Mouse (Mus musculus): ENCODE measurements around the gene P2rx4. TPM values are rescaled to one million over a fixed set of nuclear protein-coding genes. Genes with fewer than 3 reads are reported as not detected.

P2rx4 gene
- polyA plus RNA-seq, 1 experiment from 2014 or later = 17.5 TPM

DNA sequence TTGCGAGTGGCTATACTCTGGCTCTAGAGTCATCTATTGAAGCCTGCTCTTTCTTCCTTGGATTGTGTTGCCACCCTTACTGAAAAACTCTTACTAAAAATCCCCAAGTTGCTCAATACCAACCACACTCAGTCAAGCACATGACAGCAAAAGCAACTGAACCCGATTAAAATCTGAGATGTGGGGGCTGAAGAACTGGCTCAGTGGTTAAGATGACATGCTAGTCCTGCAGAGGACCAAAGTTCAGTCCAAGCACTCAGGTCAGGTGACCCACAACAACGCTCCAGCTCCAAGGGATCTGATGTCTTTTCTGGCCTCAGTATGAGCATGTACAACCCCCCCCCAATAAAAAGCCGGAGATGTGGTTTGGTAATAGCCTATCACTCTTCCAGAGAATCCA lies 2.8 kb upstream of the P2rx4 start:
- Histone ChIP-seq H3K4me1 (replicated peaks) (peaks cover 20% of the 10 kb centered on the region), H3K27ac (ENCODE audit: poor library complexity, severe bottlenecking) (no peak overlapping the region), H3K36me3 (no peaks in the 10 kb centered on the region), H3K9me3 (replicated peaks) (no peaks in the 10 kb centered on the region), H3K4me2 (no peak overlapping the region), H3K9ac (no peak overlapping the region), H3K4me3 (no peak overlapping the region), H3K27me3 (replicated peaks) (no peaks in the 10 kb centered on the region)
- 81% methylated on average over 4 of the region's 4 CpGs for WGBS
- no peak for ATAC-seq (ENCODE audit: insufficient number of reproducible peaks, low FRiP score)

DNA sequence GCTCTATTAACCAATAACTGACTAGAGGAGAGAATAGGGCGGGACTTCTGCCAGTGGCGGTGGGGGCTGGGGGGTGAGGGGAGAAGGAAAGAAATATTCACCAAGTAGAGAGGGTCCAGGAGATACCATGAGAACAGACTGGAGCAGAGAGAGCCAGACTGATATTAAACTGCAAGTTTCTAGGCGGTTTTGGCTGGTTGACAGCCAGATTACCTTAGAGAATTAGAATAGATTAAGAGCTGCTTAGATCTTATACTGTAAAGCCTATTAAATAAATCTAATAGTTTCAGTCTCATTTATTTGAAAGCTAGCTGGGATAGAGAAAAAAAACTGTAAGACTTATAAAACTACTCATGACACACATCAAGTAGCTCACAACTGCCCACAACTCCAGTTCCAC lies 2.2 kb upstream of the P2rx4 start:
- 85% methylated on average over 3 of the region's 3 CpGs for WGBS

DNA sequence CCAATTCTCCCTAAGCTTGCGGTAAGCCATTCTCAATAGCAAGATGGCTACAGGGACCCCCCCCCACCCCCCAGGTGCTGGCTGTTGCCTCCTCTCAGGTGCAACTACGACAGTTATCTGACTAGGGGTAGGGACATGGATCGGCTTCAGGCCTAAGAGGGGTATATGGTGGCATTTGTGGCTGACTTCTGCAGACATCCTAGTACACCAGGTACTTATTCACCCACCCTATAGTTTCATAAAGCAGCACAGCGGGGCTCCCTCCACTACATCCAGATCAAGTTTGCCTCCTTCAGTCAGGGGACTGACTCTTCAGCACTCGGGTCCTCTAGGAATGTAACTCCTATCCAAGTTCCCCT lies 448 bp upstream of the P2rx4 start:
- Histone ChIP-seq H3K4me2 (peak overlapping the region; percentile 80), H3K36me3 (no peaks in the 10 kb centered on the region), H3K4me3 (peak overlapping the region; percentile 65), H3K9me3 (replicated peaks) (no peaks in the 10 kb centered on the region), H3K9ac (peak overlapping the region; percentile 78), H3K27ac (ENCODE audit: poor library complexity, severe bottlenecking) (peak overlapping the region; percentile 84), H3K27me3 (replicated peaks) (no peaks in the 10 kb centered on the region), H3K4me1 (replicated peaks) (peaks cover 20% of the 10 kb centered on the region)
- no peak for ATAC-seq (ENCODE audit: insufficient number of reproducible peaks, low FRiP score)
- 36% methylated on average over 5 of the region's 5 CpGs for WGBS

More for the DNA sequence above, 2.2 kb upstream of the P2rx4 start:
- Histone ChIP-seq H3K9ac (no peak overlapping the region), H3K27me3 (replicated peaks) (no peaks in the 10 kb centered on the region), H3K4me3 (no peak overlapping the region), H3K36me3 (no peaks in the 10 kb centered on the region), H3K27ac (ENCODE audit: poor library complexity, severe bottlenecking) (no peak overlapping the region), H3K4me1 (replicated peaks) (peaks cover 20% of the 10 kb centered on the region), H3K4me2 (no peak overlapping the region), H3K9me3 (replicated peaks) (no peaks in the 10 kb centered on the region)
- ATAC-seq (ENCODE audit: insufficient number of reproducible peaks, low FRiP score) = no peak

DNA sequence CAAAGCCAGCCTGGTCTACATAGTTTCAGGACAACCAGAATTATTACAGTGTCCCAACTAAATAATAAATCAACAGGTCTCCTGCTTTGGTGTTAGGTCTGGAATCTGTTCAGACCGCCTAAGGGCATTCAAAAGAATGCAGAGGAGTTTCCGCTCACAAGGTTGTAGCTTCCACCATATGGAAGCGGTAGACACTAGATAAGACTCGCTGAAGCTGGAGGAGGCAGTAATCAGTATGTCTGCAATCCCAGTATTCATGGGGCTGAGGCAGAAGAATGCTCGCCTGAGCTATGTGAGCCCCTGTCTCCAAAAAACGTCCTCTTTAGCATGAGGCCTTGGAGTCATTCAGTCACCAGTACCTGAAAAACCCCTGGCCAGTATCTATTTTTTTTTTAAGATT lies 1.5 kb downstream of the P2rx4 start:
- H3K27ac ChIP-seq (ENCODE audit: poor library complexity, severe bottlenecking) = peak overlapping the region; percentile 21; the same call in 1 of the 2 replicates
- no peak overlapping the region for H3K4me3 ChIP-seq
- no peaks in the 10 kb centered on the region for H3K36me3 ChIP-seq
- peak overlapping the region; percentile 80 for H3K4me2 ChIP-seq
- peaks cover 20% of the 10 kb centered on the region for H3K4me1 ChIP-seq (replicated peaks)
- H3K9ac ChIP-seq = no peak overlapping the region
- no peak for ATAC-seq (ENCODE audit: insufficient number of reproducible peaks, low FRiP score)
- no peaks in the 10 kb centered on the region for H3K27me3 ChIP-seq (replicated peaks)
- no peaks in the 10 kb centered on the region for H3K9me3 ChIP-seq (replicated peaks)
- 35% methylated on average over 6 of the region's 6 CpGs for WGBS

DNA sequence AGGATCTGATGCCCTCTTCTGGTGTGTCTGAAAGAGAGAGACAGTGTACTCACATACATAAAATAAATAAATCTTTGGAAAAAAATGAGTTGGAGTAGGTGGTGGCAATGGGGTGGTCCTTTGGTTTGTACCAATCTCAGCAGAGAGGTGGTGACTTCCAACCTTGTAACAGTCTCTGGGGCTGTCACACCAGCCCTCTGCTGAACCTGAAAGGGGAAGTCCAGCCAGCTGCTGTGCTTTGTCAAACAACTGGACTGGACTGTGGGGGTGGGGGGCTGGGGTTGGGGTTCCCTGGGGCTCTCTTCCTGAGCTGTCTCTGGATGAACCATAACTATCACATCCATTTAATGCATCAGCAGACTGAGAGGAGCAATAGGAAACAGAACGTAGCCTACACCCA lies 8.4 kb downstream of the P2rx4 start:
- ATAC-seq (ENCODE audit: insufficient number of reproducible peaks, low FRiP score) = no peak
- H3K9me3 ChIP-seq (replicated peaks) = no peaks in the 10 kb centered on the region; the same call in 1 of the 2 replicates
- WGBS = 79% methylated on average over 1 of the region's 1 CpGs

DNA sequence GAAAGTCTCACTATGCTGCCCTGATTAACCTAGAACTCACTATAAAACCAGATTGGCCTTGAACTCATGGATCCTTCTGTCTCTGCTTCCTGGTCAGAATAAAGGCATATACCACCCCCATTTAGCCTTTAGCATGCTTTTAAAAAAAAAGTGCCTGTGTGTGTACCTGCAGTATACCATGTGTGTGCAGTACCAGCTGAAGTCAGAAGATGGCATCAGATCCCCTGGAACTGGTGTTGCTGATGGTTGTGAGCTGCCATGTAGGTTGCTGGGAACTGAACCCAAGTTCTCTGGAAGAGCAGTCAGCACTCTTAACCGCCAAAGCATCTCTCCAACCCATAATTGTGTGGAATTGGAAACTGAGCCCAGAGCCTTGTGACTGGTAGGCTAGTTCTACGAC lies 9.4 kb downstream of the P2rx4 start:
- Histone ChIP-seq H3K27ac (ENCODE audit: poor library complexity, severe bottlenecking) (no peak overlapping the region), H3K4me2 (no peak overlapping the region), H3K9ac (no peak overlapping the region), H3K4me1 (replicated peaks) (no peaks in the 10 kb centered on the region), H3K9me3 (replicated peaks) (no peaks in the 10 kb centered on the region; the same call in 1 of the 2 replicates), H3K36me3 (peaks cover 35% of the 10 kb centered on the region), H3K4me3 (no peak overlapping the region), H3K27me3 (replicated peaks) (no peaks in the 10 kb centered on the region)
- no peak for ATAC-seq (ENCODE audit: insufficient number of reproducible peaks, low FRiP score)
- 93% methylated on average over 2 of the region's 2 CpGs for WGBS

More for the DNA sequence above, 8.4 kb downstream of the P2rx4 start:
- Histone ChIP-seq H3K4me2 (no peak overlapping the region), H3K27me3 (replicated peaks) (no peaks in the 10 kb centered on the region), H3K36me3 (peaks cover 33% of the 10 kb centered on the region), H3K27ac (ENCODE audit: poor library complexity, severe bottlenecking) (no peak overlapping the region), H3K9ac (no peak overlapping the region), H3K4me3 (no peak overlapping the region), H3K4me1 (replicated peaks) (no peaks in the 10 kb centered on the region)

DNA sequence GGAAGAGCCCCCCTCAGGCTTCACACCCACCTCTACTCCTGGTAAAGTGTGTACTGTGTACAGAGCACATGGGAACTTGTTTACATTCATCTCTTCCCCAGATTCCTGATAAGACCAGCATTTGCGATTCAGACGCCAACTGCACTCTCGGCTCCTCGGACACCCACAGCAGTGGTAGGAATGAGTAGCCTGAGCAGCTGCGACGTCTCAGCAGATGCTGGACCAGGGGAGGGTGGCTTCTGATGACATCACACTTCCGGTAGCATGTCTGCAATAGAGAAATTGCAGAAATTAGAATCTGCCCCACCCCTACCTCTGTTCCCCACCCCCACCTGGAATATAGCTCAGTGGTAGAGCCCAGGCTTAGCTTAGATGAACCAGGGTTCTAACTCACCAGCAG lies 11.1 kb downstream of the P2rx4 start:
- 69% methylated on average over 7 of the region's 7 CpGs for WGBS
- H3K4me2 ChIP-seq = no peak overlapping the region

DNA sequence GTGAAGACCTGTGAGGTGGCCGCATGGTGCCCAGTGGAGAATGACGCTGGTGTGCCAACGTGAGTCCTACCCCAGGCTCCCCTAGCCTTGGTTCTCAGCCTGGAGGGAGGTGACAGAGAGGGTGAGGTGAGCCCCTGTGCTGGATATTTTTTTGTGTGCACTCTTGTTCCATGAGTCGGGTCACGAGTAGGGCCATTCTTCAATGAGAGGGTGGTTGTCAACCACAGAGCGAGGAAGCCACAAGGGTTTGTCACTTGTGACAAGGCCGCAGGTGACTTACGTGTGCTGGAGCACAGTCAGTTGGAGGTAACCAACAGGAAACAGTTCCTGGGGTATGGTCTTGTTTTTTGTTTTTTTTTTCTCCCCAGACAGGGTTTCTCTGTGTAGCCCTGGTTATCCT lies 11.8 kb downstream of the P2rx4 start:
- Histone ChIP-seq H3K9ac (no peak overlapping the region), H3K27me3 (replicated peaks) (no peaks in the 10 kb centered on the region), H3K9me3 (replicated peaks) (no peaks in the 10 kb centered on the region; the same call in 1 of the 2 replicates), H3K4me1 (replicated peaks) (no peaks in the 10 kb centered on the region), H3K4me2 (no peak overlapping the region), H3K27ac (ENCODE audit: poor library complexity, severe bottlenecking) (no peak overlapping the region), H3K4me3 (no peak overlapping the region), H3K36me3 (peaks cover 35% of the 10 kb centered on the region)
- no peak for ATAC-seq (ENCODE audit: insufficient number of reproducible peaks, low FRiP score)
- WGBS = 89% methylated on average over 8 of the region's 8 CpGs

More for the DNA sequence above, 11.1 kb downstream of the P2rx4 start:
- Histone ChIP-seq H3K4me1 (replicated peaks) (no peaks in the 10 kb centered on the region), H3K36me3 (peaks cover 35% of the 10 kb centered on the region), H3K9ac (no peak overlapping the region), H3K9me3 (replicated peaks) (no peaks in the 10 kb centered on the region; the same call in 1 of the 2 replicates), H3K27ac (ENCODE audit: poor library complexity, severe bottlenecking) (no peak overlapping the region), H3K4me3 (no peak overlapping the region), H3K27me3 (replicated peaks) (no peaks in the 10 kb centered on the region)
- ATAC-seq (ENCODE audit: insufficient number of reproducible peaks, low FRiP score) = no peak

DNA sequence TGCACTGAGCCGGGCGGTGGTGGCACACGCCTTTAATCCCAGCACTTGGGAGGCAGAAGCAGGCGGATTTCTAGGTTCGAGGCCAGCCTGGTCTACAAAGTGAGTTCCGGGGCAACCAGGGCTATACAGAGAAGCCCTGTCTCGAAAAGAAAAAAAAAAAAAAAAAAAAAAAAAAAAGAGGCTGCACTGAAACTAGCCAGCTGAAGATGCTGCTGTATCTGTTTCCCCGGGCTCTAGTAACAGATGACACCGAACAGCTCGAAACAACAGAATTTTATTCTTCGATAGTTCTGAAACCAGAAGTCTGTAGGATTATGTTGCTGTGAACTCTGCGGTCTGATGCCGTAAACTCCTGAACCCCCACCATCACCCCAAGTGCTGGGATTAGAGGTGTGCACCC lies 18.1 kb downstream of the P2rx4 start:
- no peaks in the 10 kb centered on the region for H3K9me3 ChIP-seq (replicated peaks)
- WGBS = 82% methylated on average over 13 of the region's 13 CpGs
- H3K27me3 ChIP-seq (replicated peaks) = no peaks in the 10 kb centered on the region
- H3K27ac ChIP-seq (ENCODE audit: poor library complexity, severe bottlenecking) = no peak overlapping the region
- H3K36me3 ChIP-seq = peaks cover 6% of the 10 kb centered on the region; the same call in 1 of the 2 replicates
- peaks cover 7% of the 10 kb centered on the region; the same call in 1 of the 2 replicates for H3K4me1 ChIP-seq (replicated peaks)
- H3K4me3 ChIP-seq = no peak overlapping the region
- H3K9ac ChIP-seq = no peak overlapping the region
- no peak overlapping the region for H3K4me2 ChIP-seq
- no peak for ATAC-seq (ENCODE audit: insufficient number of reproducible peaks, low FRiP score)

DNA sequence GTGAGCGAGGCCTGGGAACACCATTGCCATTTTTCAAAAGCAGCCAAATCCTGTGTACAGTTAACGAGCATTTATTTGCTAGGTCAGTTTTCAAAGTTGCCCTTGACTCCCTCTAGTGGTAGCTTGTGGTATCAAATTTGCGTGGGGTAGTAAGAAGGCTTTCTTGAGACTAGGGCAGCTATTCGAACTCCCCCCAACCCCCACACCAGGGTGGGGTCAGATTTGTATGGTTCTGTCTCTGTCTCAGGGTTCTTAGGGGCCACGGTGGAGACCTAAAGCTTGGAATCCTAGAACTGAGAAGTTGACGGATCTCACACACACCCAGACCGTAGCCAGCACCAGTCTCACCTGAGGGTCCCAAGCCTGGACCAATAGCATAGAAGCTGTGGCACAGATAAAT lies 18.7 kb downstream of the P2rx4 start:
- Histone ChIP-seq H3K27ac (ENCODE audit: poor library complexity, severe bottlenecking) (no peak overlapping the region), H3K36me3 (peaks cover 4% of the 10 kb centered on the region; the same call in 1 of the 2 replicates), H3K9ac (no peak overlapping the region), H3K4me1 (replicated peaks) (peaks cover 12% of the 10 kb centered on the region; the same call in 1 of the 2 replicates), H3K4me2 (no peak overlapping the region), H3K9me3 (replicated peaks) (no peaks in the 10 kb centered on the region), H3K27me3 (replicated peaks) (no peaks in the 10 kb centered on the region), H3K4me3 (no peak overlapping the region)
- WGBS = 23% methylated on average over 7 of the region's 7 CpGs
- ATAC-seq (ENCODE audit: insufficient number of reproducible peaks, low FRiP score) = peak; percentile 42; the same call in 1 of the 2 replicates

DNA sequence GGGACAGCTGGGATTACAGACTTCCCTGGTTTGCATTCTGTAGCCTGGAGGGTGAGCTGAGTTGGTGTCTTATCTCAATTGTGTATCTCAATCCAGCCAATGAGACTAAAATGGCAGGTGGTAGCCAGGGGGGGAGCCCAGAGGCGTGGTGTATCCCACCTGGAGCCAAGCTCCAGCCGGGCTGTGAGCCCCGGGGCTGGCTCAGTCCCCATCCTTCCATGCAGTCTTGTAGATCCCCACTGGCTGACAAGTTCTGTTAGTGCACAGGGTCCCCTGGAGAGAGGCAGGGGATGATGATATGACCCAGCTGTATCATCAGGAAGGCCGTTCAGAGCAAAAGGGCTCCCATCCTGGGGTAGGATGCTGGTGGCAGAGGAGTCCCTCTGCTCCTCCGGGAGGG lies 19.3 kb downstream of the P2rx4 start:
- Histone ChIP-seq H3K4me3 (no peak overlapping the region), H3K4me1 (replicated peaks) (peaks cover 15% of the 10 kb centered on the region; the same call in 1 of the 2 replicates), H3K27ac (ENCODE audit: poor library complexity, severe bottlenecking) (no peak overlapping the region), H3K9me3 (replicated peaks) (no peaks in the 10 kb centered on the region), H3K4me2 (no peak overlapping the region), H3K9ac (no peak overlapping the region), H3K36me3 (peaks cover 4% of the 10 kb centered on the region; the same call in 1 of the 2 replicates), H3K27me3 (replicated peaks) (no peaks in the 10 kb centered on the region)
- no peak for ATAC-seq (ENCODE audit: insufficient number of reproducible peaks, low FRiP score)
- WGBS = 62% methylated on average over 5 of the region's 5 CpGs

- Histone ChIP-seq H3K27me3 (replicated peaks) (no peaks in the 10 kb centered on the region), H3K4me1 (replicated peaks) (peaks cover 20% of the 10 kb centered on the region), H3K27ac (ENCODE audit: poor library complexity, severe bottlenecking) (no peak overlapping the region), H3K9me3 (replicated peaks) (no peaks in the 10 kb centered on the region), H3K4me3 (no peak overlapping the region), H3K9ac (no peak overlapping the region), H3K36me3 (peaks cover 4% of the 10 kb centered on the region; the same call in 1 of the 2 replicates), H3K4me2 (no peak overlapping the region)
- ATAC-seq (ENCODE audit: insufficient number of reproducible peaks, low FRiP score) = no peak
- 80% methylated on average over 7 of the region's 7 CpGs for WGBS
These were observed 19.8 kb downstream of the P2rx4 start for GRCm38 (mm10) chr5:122727096-122727495.
